Mouse (Mus musculus) MN1 (cell line): Measurements from ENCODE around the gene Enc1.

Experiments
- DNase-seq: peaks from one replicate; pipeline ENCODE4 v3.0.0-alpha.2; 2016; ENCODE audit warnings: low spot score

The Enc1 gene

DNA sequence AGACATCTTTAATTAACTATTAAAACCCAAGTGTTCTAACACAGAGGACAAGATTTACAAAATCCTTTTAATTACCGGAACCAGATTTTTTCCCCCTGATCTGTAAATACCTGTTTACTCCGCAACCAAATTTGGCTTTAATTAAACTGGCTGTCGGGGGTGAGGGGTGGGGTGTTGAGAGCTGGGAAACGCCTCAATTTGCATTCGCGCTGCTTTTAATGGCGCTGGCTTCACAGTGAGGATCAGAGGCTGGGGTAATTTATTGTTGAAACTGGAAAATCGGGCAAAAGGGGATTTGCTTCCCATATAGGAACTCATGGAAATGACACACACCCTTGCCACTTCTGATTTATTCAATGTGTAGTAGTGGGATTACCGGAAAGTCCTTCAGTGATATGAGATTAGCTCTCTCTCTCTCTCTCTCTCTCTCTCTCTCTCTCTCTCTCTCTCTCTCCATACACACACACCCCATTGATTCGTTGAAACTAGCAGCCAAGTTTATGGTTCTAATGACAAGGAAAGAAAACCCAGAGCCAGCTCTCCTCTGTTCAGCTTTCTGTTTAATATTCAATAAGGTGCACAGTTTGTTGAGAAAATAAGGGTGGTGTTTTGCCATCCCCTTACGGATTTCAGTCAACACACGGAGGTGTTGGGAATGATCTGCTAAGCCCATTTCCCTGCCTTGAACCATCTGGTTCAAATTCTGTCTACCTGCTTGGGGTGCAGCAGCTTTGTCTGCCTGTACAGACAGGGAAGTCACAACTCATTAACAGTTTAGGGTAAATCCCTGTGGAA lies 51.7 kb downstream of the Enc1 start:
- DNase-seq: no peak

DNA sequence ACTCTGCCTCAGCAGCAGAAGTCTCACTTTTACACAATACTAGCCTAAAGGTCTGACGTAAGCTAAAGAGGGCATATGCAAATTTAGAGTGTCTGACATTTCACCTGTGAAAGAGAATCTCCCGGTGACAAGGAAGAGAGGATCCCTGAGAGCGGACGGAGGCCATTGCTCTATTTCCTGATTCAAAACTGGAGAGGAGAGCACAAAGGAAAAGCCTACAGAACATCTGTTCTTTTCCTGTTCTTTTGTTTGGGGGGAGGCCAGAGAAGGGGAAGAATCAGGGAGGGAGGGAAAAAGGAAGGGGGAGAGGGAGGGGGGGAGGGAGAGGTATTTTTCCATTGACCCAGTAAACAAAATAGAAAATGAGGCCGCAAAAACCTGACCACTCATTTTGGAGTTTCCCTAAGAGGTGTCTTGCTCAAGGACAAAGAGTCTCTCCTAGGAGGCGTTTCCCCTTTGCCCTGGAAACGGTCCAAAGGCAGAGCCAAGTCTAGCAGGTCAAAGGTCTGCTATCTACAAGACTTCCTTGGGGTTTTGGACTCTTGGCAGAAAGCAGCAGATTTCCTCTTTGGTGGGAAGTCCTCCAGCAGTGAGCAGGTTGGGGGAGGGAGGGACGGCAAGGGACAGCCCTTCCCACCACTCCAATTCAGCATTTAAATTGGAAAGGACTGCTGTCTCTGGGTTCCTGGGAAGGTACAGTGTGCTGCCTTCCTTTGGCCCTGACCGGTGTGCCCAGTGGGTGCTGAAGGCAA lies 54.4 kb downstream of the Enc1 start:
- no peak for DNase-seq

DNA sequence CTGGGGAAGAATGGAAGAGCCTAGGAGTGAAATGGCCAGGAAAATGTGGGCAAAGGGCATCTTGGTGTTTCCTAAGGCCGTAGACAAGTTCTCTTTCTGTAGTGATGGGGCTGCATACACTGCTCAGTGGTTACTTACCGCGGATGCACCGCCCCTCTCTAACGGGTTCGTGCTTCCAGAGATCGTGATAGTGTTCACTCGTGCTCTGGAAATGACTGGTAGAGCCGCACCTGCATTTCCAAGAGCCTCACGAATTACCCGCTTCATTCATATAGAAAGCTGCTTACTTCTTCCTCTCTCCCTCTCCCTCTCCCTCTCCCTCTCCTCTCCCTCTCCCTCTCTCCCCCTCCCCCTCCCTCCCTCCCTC lies 54.9 kb downstream of the Enc1 start:
- DNase-seq: no peak

DNA sequence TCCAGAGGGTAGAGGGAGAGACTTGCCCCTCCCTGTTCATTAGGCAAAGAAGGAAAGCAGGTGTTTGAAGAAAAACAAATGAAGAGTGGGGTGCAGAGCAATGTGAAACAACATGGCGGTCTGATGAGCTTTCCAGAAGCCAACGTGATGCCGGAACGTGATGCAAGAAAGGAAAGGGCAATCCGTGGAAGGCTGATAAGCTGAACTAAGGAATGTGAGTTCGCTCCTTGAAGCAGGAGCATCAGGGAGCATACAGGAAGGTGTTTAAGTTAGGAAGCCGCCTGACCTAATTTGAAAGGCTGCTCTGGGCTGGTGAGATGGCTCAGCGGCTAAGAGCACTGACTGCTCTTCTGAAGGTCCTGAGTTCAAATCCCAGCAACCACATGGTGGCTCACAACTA lies 55.4 kb downstream of the Enc1 start:
- DNase-seq: no peak

DNA sequence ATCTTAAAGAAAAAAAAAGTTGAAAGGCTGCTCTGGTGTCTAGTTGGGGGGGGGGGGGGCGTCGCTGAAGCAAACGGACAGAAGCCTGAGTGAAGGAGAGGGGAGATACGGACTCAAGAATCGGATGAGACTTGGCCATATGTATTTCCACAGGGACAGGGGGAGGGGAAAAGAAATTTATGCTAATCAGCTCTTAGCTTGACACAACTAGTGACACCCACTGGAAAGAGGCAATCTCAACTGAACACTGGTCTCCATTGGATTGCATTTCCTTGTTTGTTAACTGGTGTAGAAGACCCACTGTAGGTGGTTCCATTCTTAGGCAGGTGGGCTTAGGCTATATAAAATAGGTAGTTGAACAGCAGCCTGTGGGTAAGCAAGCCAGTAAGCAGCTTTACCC lies 55.9 kb downstream of the Enc1 start:
- no peak for DNase-seq

DNA sequence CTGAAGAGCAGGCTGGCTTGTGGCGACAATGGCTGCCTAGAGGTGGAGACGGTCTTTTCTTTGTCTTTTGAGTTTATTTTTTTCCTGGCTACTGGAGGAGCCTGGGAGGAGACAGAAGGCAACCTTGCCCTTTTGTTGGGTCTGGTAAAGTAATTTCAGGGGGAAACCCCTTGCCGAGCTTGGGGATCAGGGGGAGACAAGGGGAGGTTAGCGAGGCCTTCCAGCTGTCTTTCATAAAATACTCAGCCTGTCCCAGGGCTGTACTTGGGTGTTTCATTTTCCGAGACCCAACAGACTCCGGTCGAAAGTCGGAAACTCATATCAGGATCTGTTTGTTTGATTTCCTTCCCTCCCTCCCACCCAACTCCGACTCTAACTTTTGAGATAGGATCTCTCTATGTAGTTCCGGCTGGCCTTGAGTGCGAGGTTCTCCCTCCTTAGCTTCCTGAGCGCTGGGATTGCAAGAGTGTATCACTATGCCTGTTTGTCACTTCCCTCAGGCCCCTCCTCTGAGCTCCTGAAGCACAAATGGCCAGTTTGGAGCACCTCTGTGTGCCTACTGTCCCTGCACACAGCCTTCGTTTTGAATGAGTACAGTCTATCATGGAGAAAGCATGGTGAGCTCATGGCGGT lies 56.6 kb downstream of the Enc1 start:
- DNase-seq: no peak

DNA sequence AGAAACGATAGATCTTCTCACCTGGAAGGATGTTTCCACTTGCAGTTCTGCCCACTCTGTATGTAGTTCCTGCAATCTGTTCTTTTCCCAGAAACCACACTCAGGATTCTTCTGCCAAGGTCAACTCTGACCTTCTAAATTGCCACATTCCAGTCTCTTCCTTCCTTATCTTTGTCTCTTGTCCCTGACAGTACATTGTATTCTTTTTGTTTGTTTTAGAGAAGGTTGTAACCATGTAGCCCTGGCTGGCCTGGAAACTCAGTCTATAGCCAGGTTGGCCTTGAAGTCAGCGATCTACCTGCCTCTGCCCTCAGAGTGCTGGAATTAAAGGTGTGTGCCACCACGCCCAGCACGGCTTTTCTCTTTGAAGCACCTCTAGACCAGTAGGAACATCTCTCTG lies 58.0 kb downstream of the Enc1 start:
- DNase-seq: no peak

DNA sequence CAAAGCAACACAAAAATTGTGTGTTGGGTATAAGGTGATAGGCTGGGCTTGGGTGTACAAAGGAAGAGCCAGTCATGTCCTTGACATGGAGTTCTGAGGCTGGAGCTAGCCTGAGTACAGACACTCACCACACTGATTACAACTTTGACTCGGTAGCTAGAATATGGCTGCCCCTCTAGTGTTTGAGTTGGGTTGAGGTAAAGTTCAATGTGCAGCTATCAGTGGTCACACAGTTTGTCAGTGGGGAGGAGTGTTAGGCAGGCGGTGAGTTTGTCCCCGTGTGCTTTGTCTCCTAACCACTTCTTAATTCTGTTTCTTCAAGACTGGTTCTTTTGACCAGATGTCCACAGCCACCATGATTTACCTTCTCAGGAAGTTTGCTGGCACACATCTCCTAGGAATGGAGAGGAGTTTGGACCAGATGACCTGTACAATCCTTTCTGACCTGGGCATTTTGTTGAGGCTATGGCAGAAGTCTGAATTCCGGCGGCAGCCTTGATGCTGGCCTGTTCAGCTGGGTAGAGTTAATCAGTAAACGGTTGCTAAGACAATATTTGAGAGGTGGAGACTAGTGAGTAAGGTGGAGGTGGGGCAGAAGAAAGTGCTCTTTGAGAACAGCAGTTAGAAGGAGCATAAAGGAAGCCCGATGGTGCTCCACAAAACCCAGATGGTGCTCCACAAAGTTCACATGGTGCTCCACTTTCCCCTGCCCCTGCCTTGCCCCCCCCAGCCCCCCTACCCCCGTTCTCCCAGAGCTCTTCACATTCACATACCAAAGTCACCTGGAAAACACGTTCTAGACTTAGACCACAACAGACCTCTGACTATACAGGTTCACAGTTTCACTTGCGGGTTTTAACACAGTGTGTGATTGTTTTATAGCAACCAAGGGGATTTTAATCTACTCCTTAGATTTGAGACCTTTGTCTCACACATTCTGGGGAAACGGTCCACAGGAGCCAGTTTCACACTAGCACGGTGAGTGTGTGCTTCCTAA lies 59.3 kb downstream of the Enc1 start:
- no peak for DNase-seq
